Mouse (Mus musculus): ENCODE measurements around the gene Fam45a. TPM values are rescaled to one million over a fixed set of nuclear protein-coding genes. Genes with fewer than 3 reads are reported as not detected.

Fam45a gene
- total RNA-seq (2021), result 10 to 100 TPM; 37.3 to 38.1 TPM
- long read RNA-seq, experiment 1, transcript Fam45a-201 (9 exons, 2,307 nt), result minor isoform, 12 of 65 reads
- long read RNA-seq, experiment 1, transcript Fam45a-202 (8 exons, 2,267 nt), result major isoform, 15 of 65 reads
- long read RNA-seq, experiment 1, partial matches to known transcripts, result 1 of 65 reads
- long read RNA-seq, experiment 1, other reads (novel, unspliced or antisense), result 36 of 65 reads
- long read RNA-seq, experiment 2, transcript Fam45a-202 (8 exons, 2,267 nt), result minor isoform, 11 of 44 reads
- long read RNA-seq, experiment 2, transcript Fam45a-201 (9 exons, 2,307 nt), result major isoform, 18 of 44 reads
- long read RNA-seq, experiment 2, partial matches to known transcripts, result 1 of 44 reads
- long read RNA-seq, experiment 2, other reads (novel, unspliced or antisense), result 14 of 44 reads

DNA sequence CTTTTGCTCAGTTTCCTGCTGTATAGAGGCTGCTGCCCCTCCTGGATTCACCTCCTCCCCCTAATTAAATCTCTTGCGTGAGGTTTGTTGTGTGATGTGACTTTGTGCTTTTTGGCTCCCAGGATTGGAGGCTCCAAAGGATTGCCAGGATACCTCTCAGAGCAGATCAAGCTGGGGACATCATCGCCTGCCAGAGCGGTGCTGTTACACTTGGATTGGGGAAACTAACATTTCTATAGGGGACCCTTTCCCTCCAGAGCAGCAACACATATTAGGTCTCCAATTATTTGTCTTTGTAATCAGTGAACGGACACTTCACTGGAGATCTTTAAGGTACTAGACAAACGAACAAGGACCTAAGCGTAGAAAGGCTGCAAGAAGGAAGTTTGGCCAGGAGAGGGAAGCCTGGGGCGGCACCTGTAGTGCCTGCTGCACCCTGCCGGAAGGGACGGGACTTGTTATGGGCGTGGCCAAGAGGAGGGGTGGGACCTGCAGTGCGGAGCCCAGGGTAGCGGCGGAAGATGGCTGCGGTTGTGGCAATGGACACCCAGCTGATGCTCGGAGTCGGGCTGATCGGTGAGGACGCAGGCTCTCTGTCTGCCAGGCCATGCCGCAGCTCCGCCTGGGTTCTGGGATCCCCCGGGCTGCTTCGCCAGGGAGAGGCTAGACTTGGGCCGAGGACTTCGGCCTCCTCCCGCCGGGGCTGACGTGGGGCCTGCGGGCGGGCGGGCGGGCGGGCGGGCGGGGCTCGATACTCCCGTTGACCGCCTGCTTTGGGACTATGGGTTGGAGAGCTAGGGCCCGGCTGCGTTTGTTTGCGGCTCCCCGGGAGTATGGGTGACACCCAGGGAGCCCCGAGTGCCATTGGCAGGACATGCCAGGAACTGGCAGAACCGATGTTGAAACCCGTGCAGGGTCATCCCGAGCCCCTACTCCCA is at the start of gene Fam45a:
Gene Fam45a (plus strand): TSS at position 488 of the 938 bp plus-strand sequence.
- Histone ChIP-seq H3K4me3 (peak within 1 kb of the TSS; percentile 88), H3K27ac (peak within 1 kb of the TSS; percentile 79)
- peak; percentile 88 to 89 for DNase-seq (ENCODE audit: extremely low spot score in 1 of 2, low spot score in 2 of 2)
- TF ChIP-seq CTCF (IDR thresholded peaks at IDR 0.05), result peak; percentile 80
- intact Hi-C loops (cut with DNase I), result loop anchor here (1.0 kb wide), 1 partner anchor 21 kb away; the partner anchor contains the start of gene Eif3a

- H3K4me3 ChIP-seq, result no peak overlapping the region
- intact Hi-C loops (cut with DNase I), result no loop called here
- H3K27ac ChIP-seq, result no peak overlapping the region
- DNase-seq (ENCODE audit: extremely low spot score in 1 of 2, low spot score in 2 of 2), result no peak
- no peak for TF ChIP-seq CTCF (IDR thresholded peaks at IDR 0.05)
These were observed 38.0 kb upstream of the Fam45a start for GRCm38 (mm10) chr19:60773366-60773765.

- intact Hi-C loops (cut with DNase I), result no loop called here
- H3K4me3 ChIP-seq, result no peak overlapping the region
- no peak for TF ChIP-seq CTCF (IDR thresholded peaks at IDR 0.05)
- no peak for DNase-seq (ENCODE audit: extremely low spot score in 1 of 2, low spot score in 2 of 2)
- H3K27ac ChIP-seq, result no peak overlapping the region
These were observed 29.4 kb upstream of the Fam45a start for GRCm38 (mm10) chr19:60782034-60782433.

- TF ChIP-seq CTCF (IDR thresholded peaks at IDR 0.05), result no peak
- DNase-seq (ENCODE audit: extremely low spot score in 1 of 2, low spot score in 2 of 2), result no peak
- intact Hi-C loops (cut with DNase I), result no loop called here
- no peak overlapping the region for H3K27ac ChIP-seq
- no peak overlapping the region for H3K4me3 ChIP-seq
These were observed 26.7 kb upstream of the Fam45a start for GRCm38 (mm10) chr19:60784712-60785111.

GRCm38 (mm10) chr19:60787465-60788150 is 23.8 kb upstream of the Fam45a start:
- DNase-seq (ENCODE audit: extremely low spot score in 1 of 2, low spot score in 2 of 2), result no peak
- intact Hi-C loops (cut with DNase I), result no loop called here
- no peak overlapping the region for H3K27ac ChIP-seq
- no peak for TF ChIP-seq CTCF (IDR thresholded peaks at IDR 0.05)
- no peak overlapping the region for H3K4me3 ChIP-seq

- H3K4me3 ChIP-seq, result peak overlapping the region; percentile 99
- intact Hi-C loops (cut with DNase I), result no loop called here
- DNase-seq (ENCODE audit: extremely low spot score in 1 of 2, low spot score in 2 of 2), result no peak
- no peak overlapping the region; the same call in 1 of the 2 replicates for H3K27ac ChIP-seq
- TF ChIP-seq CTCF (IDR thresholded peaks at IDR 0.05), result no peak
These were observed 23.0 kb upstream of the Fam45a start for GRCm38 (mm10) chr19:60788214-60788960.

DNA sequence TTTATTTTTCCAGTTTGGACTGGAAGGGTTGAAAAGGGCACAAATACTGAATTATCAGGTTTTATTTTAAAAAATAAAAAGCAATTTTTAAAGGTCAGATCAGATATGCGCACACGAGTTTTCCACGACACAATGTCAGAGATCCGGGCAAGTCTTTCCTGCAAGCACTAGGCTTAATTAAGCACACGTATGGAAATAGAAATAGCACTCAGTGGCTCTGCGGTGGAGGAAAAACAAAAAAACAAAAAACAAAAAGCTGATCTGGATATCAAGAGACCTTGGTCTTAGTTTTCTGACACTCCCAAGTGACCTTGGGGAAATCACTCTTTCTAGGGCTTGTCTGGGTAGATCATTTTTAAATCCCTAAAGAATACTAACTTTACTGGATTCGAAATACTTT is 21.9 kb upstream of the Fam45a start:
- TF ChIP-seq CTCF (IDR thresholded peaks at IDR 0.05), result no peak
- intact Hi-C loops (cut with DNase I), result no loop called here
- Histone ChIP-seq H3K27ac (peak overlapping the region; percentile 100), H3K4me3 (peak overlapping the region; percentile 99)
- no peak for DNase-seq (ENCODE audit: extremely low spot score in 1 of 2, low spot score in 2 of 2)

GRCm38 (mm10) chr19:60789919-60790506 is 21.4 kb upstream of the Fam45a start:
- no peak for TF ChIP-seq CTCF (IDR thresholded peaks at IDR 0.05)
- peak; percentile 39 to 46 for DNase-seq (ENCODE audit: extremely low spot score in 1 of 2, low spot score in 2 of 2)
- intact Hi-C loops (cut with DNase I), result loop anchor here (1.0 to 2.0 kb wide), 2 partner anchors 21 to 71 kb away; partner anchors contain the start of genes Fam45a and Sfxn4
- Histone ChIP-seq H3K27ac (peak overlapping the region; percentile 100), H3K4me3 (peak overlapping the region; percentile 99)

GRCm38 (mm10) chr19:60790551-60791161 is 20.7 kb upstream of the Fam45a start, which contains the start of gene Eif3a:
Gene Eif3a, minus strand, starts transcription at chr19:60790658.
- Histone ChIP-seq H3K4me3 (peak within 1 kb of the TSS; percentile 99), H3K27ac (peak within 1 kb of the TSS; percentile 100)
- peak; percentile 96 for DNase-seq (ENCODE audit: extremely low spot score in 1 of 2, low spot score in 2 of 2)
- intact Hi-C loops (cut with DNase I), result loop anchor here (1.0 to 2.0 kb wide), 2 partner anchors 21 to 70 kb away; partner anchors contain the start of genes Fam45a and Sfxn4
- no peak; the same call in 1 of the 2 replicates for TF ChIP-seq CTCF (IDR thresholded peaks at IDR 0.05)

- DNase-seq (ENCODE audit: extremely low spot score in 1 of 2, low spot score in 2 of 2), result no peak
- no peak for TF ChIP-seq CTCF (IDR thresholded peaks at IDR 0.05)
- H3K4me3 ChIP-seq, result peak overlapping the region; percentile 99
- H3K27ac ChIP-seq, result peak overlapping the region; percentile 100
- intact Hi-C loops (cut with DNase I), result loop anchor here (2.0 kb wide), 1 partner anchor 70 kb away; the partner anchor contains the start of gene Sfxn4
These were observed 20.2 kb upstream of the Fam45a start for GRCm38 (mm10) chr19:60791164-60791563.
